Mouse (Mus musculus) urinary bladder, adult 18-20 months (tissue): ENCODE measurements around the gene Strn.
"Not testable (repeated sequence)": the region's sequence is repeated elsewhere in the genome, so short reads cannot be mapped to it uniquely, and the experiment has no call there.

Experiments
- DNase-seq, 2 experiments: peaks; one replicate each; pipeline ENCODE4 v3.0.0; 2022; ENCODE audit warnings: low spot score in 2 of 2, mixed read lengths in 2 of 2

Strn gene

GRCm38 (mm10) chr17:78710258-78710657 is 26.7 kb downstream of the Strn start:
- no peak for DNase-seq

DNA sequence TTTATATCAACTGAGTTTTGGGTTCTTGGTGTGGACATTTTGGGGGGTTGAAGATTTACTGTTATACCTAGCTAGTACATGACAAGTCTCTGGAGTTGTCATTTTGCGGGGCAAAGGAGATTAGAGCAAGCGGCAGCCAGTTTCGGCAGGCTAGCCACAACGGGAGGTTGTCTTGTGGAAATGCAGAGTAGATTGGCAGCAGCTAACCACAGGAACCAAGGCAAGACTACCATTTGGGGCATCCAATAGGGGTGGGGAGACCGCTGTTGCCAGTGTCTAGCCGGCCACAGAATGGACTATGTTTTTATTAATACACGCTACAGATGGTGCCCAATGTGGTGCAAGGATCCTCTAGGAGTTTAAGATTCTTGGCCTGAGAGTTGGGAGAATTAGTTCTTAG is 28.6 kb downstream of the Strn start:
- DNase-seq: no peak

DNA sequence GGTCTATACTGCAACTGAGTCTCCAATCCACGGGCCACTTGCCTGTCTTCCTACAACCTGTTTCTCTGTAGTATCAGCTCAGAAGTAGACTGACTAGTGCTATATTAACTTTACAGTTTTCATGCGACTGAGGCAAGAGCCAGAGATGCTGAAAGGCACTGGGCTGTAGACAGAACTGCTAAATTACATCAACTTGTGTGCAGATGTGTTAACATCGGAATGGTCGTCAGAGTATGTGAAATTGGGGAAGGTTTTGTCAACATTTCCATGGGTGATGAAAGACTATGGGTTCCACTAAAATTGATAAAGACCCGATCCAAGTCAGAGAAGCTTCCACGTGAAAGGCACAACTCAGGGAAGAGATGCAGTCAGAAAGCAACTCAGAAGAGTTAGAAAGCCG is 34.0 kb downstream of the Strn start:
- no peak for DNase-seq

DNA sequence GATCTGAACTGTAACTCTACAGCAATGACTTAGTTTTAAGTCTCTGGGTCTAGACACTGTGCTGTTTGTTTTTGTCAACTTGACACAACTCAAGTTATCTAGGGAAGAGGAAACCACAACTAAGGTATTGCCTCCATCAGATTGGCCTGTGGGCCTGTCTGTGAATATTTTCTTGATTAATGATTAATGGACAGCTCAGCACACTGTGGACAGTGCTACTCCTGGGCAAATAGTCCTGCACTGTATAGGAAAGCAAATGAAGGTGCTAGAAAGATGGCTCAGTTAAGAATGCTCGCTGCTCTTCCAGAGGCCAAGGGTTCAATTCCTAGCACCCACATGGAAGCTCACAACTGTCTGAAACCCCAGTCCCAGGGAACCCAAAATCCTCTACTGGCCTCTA is 38.0 kb downstream of the Strn start:
- no peak for DNase-seq

DNA sequence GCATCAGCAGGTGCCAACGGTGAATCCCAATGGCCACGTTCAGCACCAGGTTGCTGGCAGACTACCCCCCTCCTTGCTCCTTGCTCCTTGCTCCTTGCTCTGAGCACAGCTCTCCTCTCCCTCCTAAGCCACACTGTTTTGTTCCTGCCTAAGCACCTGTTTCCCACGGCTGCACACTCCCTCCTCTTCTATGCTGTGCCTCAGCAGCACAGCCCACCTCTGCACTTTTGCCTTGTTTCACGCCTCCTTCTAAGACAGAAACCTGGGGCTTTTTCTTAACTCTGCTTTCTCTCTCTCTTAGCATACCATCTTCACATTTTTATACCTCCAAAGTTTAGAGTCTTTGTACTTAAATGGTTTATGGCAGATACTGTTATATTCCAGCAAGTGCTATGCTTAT is 39.5 kb downstream of the Strn start:
- no peak for DNase-seq

DNA sequence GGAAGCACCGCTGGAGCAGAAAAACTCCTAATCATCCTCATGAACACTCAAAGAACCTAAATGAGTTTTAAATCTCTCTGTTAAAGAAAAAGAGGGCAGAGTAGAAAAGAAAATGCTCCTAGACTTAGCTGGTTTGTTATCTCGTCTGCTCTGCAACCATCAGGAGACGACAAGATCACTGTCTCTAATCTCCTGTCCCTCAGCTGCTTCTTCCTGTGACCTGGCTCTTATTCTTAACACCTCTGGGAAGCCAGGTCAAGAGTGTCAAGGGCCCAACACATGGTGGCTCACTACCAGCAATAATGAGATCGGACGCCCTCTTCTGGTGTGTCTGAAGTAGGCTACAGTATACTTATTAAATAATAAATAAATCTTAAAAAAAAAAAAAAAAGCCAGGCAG is 40.1 kb downstream of the Strn start:
- no peak for DNase-seq

GRCm38 (mm10) chr17:78689231-78689630 is 47.8 kb downstream of the Strn start:
- DNase-seq: not testable (repeated sequence)

DNA sequence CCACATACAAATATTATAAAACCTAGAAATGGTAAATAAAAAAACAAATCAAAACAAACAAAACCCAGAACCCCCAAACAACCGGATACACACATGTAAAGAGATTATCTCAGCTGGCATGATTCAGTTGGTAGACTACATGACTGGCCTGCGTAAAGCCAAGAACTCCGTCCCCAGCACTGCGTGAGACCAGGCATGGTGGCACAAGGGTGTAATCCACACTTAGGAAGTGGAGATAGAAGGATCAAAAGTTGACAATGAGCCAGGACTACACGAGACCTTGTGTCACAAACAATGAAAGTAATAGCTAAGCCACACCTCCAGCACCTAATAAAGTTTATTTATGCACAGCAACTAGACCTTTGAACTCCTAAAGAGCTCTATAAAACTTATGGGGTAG is 49.0 kb downstream of the Strn start:
- no peak for DNase-seq

GRCm38 (mm10) chr17:78685004-78685403 is 52.0 kb downstream of the Strn start:
- no peak for DNase-seq

- DNase-seq: no peak
Observed at GRCm38 (mm10) chr17:78682351-78682750, 54.6 kb downstream of the Strn start.

DNA sequence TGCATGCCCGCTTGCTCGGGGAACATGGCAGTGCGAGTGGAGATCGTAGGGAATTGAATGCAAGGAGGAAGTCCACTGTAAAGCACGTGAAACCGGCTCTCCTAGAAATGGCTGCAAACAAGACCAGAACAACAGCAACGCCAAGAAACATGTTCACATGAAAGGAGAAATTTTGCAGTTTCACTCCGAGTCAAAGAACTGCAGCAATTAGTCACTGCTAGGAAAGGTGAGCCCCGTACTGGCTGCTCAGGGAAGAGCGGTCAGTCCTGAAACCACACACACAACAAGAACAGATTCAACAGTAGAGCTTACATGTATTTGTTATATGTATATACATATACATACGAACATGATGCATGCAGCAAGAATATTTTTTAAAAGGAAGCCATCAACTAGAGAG is 57.5 kb downstream of the Strn start:
- DNase-seq: no peak

DNA sequence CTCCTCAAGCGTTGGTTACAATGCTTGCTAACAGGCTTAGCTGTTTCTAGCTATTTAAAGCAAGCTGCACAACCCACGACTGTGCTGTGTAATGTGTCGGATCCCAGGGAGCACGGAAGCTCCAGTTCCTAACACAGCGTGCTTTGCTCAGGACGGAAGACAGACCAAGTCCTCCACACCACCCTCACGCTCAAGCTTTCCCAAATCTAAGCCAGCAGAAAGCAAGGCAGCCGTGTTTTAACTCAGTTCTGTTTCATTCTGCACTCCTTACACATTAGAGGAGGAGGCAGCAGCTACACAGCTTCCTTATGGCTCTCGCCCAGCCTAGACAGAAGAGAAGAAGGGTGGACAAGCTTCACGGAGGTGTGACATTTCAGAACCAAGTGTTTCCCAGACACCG is 60.2 kb downstream of the Strn start:
- DNase-seq: no peak

GRCm38 (mm10) chr17:78664962-78665545 is 71.9 kb downstream of the Strn start:
- no peak for DNase-seq

DNA sequence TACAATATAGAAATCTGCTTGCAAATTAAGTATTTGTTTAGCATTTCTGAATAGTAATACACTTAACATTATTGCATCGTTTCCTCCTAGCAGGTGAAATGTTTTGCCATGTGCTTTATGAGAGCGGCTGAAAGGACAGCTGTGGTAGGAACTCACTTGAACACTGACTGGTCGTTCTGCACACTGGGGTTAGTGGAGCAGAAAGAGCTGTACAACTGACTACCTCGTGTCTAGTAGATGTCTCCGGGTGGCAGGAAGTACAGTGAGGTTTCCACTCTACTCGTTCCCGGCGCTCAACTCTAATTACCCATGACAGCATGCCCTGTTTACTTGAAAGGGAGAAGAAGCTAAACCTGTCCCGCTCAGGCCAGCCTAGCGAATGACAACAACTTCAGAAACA is 82.2 kb downstream of the Strn start:
- DNase-seq: no peak

DNA sequence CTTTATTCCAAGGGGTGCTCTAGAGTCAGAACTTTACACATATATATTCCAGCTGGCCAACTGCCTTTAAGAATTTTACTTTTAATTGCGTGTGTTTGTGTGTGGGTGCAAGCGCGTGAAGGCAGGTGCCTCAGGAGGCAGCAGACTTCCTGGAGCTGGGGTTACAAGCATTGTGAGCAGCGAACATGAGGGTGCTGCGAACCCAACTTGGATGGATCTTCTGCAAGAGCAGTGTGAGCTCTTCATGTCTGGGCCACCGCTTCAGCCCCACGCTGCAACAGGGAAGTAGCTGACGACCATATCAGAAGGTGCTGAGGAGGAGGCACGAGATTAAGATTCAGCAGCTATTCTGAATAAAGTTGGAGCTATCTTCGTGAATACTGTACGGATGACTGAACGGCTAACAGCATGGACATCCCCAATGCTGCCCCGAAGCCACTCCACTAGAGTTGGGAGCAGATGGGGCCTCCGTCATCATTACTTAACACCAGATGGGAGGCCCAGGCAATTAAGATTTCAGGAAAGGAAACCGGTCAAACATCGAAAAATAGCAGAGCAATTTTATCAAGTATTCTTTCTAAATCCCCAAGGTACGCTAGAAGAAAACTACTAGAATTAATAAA is 93.0 kb downstream of the Strn start:
- no peak for DNase-seq

DNA sequence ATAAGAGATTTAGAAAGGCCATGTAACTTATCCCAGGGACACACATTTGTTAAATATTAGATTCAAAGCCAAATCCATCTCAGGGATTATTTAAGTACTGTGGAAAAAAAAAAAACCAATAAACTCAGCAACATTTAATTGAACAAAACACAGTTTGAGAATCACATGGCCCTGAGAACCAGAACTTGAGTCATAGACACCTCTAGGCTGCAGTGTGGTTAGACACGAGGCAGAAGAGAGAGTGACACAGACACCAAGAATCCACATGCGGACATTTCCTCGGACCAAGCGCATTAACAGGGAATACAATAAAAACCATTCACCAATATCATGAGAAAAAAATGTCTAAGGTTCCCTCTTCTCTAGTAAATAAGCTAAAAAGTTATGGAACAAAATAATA is 94.7 kb downstream of the Strn start:
- DNase-seq: no peak

GRCm38 (mm10) chr17:78640387-78640786 is 96.6 kb downstream of the Strn start:
- no peak for DNase-seq

DNA sequence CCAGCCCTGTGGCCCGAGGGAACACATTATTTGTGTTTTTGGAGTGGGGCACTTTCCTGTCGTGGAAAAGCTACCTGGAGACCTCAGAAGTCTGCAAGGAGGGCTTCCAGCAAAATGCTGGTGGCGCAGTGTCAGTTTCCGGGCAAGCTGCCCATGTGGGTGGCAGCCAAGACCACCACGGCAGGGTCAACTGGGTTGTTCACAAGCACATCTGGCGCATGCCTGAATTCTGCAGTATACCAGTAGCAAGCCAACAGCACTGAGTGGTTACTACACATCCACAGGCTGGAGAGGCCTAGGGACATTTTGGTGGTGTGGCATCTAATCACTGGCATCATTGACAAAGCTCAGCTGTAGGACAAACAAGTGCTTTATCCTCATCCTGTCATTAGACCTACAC is 97.9 kb downstream of the Strn start:
- no peak for DNase-seq

- DNase-seq: no peak
Observed at GRCm38 (mm10) chr17:78637140-78637539, 99.9 kb downstream of the Strn start.

- no peak for DNase-seq
Observed at GRCm38 (mm10) chr17:78635616-78636015, 101.4 kb downstream of the Strn start.

GRCm38 (mm10) chr17:78624941-78625340 is 112.1 kb downstream of the Strn start:
- DNase-seq: no peak

DNA sequence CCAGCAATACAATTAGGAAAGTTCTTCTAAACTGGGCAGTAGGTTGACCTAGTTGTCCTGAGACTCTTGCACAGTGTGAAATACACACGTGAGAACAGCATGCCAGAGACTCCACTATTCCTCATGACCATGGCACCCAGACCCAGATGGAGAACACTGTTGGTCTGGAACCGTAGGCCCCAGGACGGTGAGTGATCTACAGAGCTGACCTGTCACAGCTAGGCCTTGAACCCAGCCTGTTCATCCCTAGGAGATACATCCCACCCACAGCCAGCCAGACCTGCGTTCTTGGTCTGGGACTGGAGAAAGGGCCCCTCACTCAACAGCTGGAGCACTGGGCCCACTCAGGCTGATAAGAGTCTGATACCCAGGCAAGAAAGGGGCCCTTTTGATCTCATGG is 115.1 kb downstream of the Strn start:
- DNase-seq: no peak

DNA sequence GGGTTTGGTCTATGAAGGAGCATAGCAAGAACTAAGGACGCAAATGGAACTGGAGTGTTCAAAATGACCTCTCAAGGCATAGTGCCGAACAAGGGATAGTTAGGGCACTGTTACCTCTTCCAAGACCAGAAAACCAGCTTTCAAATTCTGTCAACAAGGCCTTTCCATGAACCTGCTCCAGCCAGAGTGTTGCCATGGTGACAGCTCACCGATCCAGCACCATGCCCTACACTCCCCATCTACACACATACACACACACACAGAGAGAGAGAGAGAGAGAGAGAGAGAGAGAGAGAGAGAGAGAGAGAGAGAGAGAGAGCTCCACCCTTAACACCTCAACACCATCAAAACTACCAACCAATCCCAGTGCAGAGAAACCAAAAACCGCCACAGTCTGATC is 116.3 kb downstream of the Strn start:
- DNase-seq: no peak

DNA sequence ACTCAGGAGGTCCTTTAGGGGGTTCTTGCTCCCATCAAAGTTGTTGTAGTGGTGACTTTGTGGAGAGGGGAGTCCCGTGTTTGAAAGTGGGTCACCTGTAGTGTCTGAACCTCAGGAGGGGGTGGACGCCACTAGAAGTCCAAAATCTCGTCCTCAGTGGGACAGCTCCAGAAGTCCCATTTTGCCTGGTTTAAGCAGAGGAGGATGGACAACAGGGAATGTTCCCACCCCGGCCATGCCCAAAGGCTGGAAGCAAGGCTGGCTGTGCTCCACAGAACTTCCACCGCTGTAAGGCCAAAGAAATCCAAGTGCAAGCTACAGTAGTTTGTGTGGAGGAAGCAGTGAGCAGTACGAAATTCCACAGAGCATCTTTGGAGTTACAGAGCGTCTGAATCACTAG is 117.0 kb downstream of the Strn start:
- no peak for DNase-seq
